In the genomic region with DNA sequence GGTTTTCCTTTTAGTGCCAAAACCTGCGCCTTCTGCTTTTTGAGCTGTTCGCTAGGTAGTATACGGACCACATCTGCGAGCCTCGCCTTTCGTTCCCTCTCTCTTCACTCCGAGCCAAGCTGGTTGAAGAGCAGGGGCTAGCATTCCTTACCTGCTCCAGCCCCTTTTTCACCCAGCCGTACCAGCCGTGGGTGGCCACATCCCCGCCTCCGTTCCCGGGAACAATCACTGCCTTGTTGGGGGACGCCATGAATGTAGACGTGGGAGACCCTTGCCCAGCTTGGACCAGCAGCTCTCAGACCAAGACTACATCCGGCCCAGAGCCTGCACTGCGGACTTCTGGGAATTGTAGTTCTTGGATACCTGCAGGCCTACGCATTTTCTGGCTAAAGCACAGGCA, we compare ENCODE assay signal across 8 mouse cellular contexts. TPM values are rescaled to one million over a fixed set of nuclear protein-coding genes. Genes with fewer than 3 reads are reported as not detected.
DNase-seq lines count a peak whose midpoint lies in the region; ATAC-seq and TF ChIP-seq lines count a peak whose summit lies in the region.

A gene (minus strand): TSS at position 341 of the 400 bp plus-strand sequence.

- peaks cover 2% of the 10 kb centered on the region for H3K4me1 ChIP-seq in cortical plate, adult 2 months (ENCODE audit: control insufficient read depth, insufficient read depth, low read length)
- no peaks in the 10 kb centered on the region; the same call in 1 of the 2 replicates for H3K4me1 ChIP-seq in hindbrain, postnatal 0 days (ENCODE audit: insufficient read depth, low read length)

- ATAC-seq in hindbrain, postnatal 0 days = peak; percentile 96

- no peak within 1 kb of the TSS for H3K27ac ChIP-seq in cortical plate, adult 2 months (ENCODE audit: insufficient read depth, low read length)
- H3K27ac ChIP-seq in hindbrain, postnatal 0 days = peak within 1 kb of the TSS; percentile 80

- peak; percentile 78 for TF ChIP-seq POLR2A in cortical plate, adult 2 months (IDR thresholded peaks at IDR 0.05; ENCODE audit: extremely low read depth, insufficient read depth, low read length)

- peak within 1 kb of the TSS; percentile 67 for H3K4me2 ChIP-seq in hindbrain, postnatal 0 days (ENCODE audit: low read depth, low read length)

- H3K9ac ChIP-seq in hindbrain, postnatal 0 days (replicated peaks; ENCODE audit: low read length) = peak within 1 kb of the TSS; percentile 74

- under 1% methylated on average over 17 of the region's 17 CpGs for WGBS in hindbrain, postnatal 0 days

- H3K4me3 ChIP-seq in cortical plate, adult 2 months (ENCODE audit: insufficient read depth, low read length) = peak within 1 kb of the TSS; percentile 69
- H3K4me3 ChIP-seq in hindbrain, postnatal 0 days (ENCODE audit: low read length) = peak within 1 kb of the TSS; percentile 58

- no peak for TF ChIP-seq CTCF in cortical plate, adult 2 months (IDR thresholded peaks at IDR 0.05; ENCODE audit: extremely low read depth, insufficient read depth, low read length)
- TF ChIP-seq CTCF in hindbrain, postnatal 0 days (IDR thresholded peaks at IDR 0.05; ENCODE audit: low read depth) = no peak

- peaks cover 18% of the 10 kb centered on the region for H3K36me3 ChIP-seq in hindbrain, postnatal 0 days (ENCODE audit: insufficient read depth, low read length)

- H3K27me3 ChIP-seq in hindbrain, postnatal 0 days (ENCODE audit: insufficient read depth, low read length) = no peaks in the 10 kb centered on the region

- peak; percentile 70 to 91 for DNase-seq in adrenal gland, adult (ENCODE audit: inconsistent age in 2 of 2, low spot score in 1 of 2)
- peak; percentile 27 for DNase-seq in gastrocnemius, postnatal 10 days
- peak; percentile 91 for DNase-seq in hindbrain, postnatal 0 days (ENCODE audit: low spot score)
- DNase-seq in left cerebral cortex, adult 11 months (ENCODE audit: low spot score) = peak; percentile 61
- DNase-seq in lung, postnatal 25 days (ENCODE audit: low spot score) = peak; percentile 57
- DNase-seq in retina, embryonic 14.5 days (ENCODE audit: low spot score) = peak; percentile 85
- DNase-seq in urinary bladder, adult 2 months (ENCODE audit: low spot score) = peak; percentile 47

- no peaks in the 10 kb centered on the region for H3K9me3 ChIP-seq in hindbrain, postnatal 0 days (ENCODE audit: low read length)

RNA-seq across cellular contexts. Expression of the gene that starts here (rescaled TPM):
- polyA plus RNA-seq in cortical plate, adult 2 months (2012; rRNA removed) = 30.8 and 31.7 TPM in 2 replicates
- 1 to 10 TPM; 9.0 to 9.9 TPM for total RNA-seq in gastrocnemius, postnatal 10 days (2021)
- 15.8 and 16.7 TPM in 2 replicates for total RNA-seq in hindbrain, postnatal 0 days (2014; rRNA removed)
- 35.2 and 38.2 TPM in 2 replicates for polyA plus RNA-seq in hindbrain, postnatal 0 days (2015; fragmentation: Nextera tagmentation; extraction: Ambion mirVana)
- 36.1 and 36.8 TPM in 2 replicates for polyA plus RNA-seq in urinary bladder, adult 2 months (2012; rRNA removed)

Comparison
In these comparisons a context has a peak if more than half of its experiments do, and no peak if none do; other contexts are left out.
1. DNase-seq: peak in every context shown above with its lines; median percentile 91 in hindbrain, postnatal 0 days; 85 in retina, embryonic 14.5 days; 80 in adrenal gland, adult; 61 in left cerebral cortex, adult 11 months; 57 in lung, postnatal 25 days; 47 in urinary bladder, adult 2 months; 27 in gastrocnemius, postnatal 10 days.